ENCODE assay signal across 1 mouse cellular context in genomic region chr8:64934997-64935396, GRCm38 (mm10).
TF ChIP-seq lines count a peak whose summit lies in the region.

No protein-coding gene starts in this region.

TF ChIP-seq in CH12.LX, 34 proteins besides CTCF, POLR2A, EP300 and RAD21 (continued from another document):
- TF ChIP-seq ZC3H11A (IDR thresholded peaks at IDR 0.05; ENCODE audit: low read depth, low read length) (no peak), ZKSCAN1 (IDR thresholded peaks at IDR 0.05; ENCODE audit: borderline replicate concordance, low read depth, low read length) (no peak), ELF1 (IDR thresholded peaks at IDR 0.05; ENCODE audit: low read depth, low read length) (no peak), KAT2A (IDR thresholded peaks at IDR 0.05; ENCODE audit: insufficient replicate concordance, low read length) (no peak), BHLHE40 (IDR thresholded peaks at IDR 0.05; ENCODE audit: low read depth, low read length) (no peak), NRF1 (IDR thresholded peaks at IDR 0.05; ENCODE audit: low read depth, low read length) (no peak), SMC3 (IDR thresholded peaks at IDR 0.05; ENCODE audit: low read depth, low read length) (no peak), CHD1 (IDR thresholded peaks at IDR 0.05; ENCODE audit: low read depth, low read length) (no peak)
